Mouse (Mus musculus) testis, postnatal 14 days (tissue): ENCODE data around the gene Rtn4rl2.
A peak's percentile ranks its signal among the peaks of the same experiment; 100 is the strongest.
"Not testable (repeated sequence)": the region's sequence is repeated elsewhere in the genome, so short reads cannot be mapped to it uniquely, and the experiment has no call there.

Source experiments
- DNase-seq: peaks from one replicate; pipeline ENCODE4 v3.0.0; 2021; ENCODE audit warnings: low spot score

The Rtn4rl2 gene

DNA sequence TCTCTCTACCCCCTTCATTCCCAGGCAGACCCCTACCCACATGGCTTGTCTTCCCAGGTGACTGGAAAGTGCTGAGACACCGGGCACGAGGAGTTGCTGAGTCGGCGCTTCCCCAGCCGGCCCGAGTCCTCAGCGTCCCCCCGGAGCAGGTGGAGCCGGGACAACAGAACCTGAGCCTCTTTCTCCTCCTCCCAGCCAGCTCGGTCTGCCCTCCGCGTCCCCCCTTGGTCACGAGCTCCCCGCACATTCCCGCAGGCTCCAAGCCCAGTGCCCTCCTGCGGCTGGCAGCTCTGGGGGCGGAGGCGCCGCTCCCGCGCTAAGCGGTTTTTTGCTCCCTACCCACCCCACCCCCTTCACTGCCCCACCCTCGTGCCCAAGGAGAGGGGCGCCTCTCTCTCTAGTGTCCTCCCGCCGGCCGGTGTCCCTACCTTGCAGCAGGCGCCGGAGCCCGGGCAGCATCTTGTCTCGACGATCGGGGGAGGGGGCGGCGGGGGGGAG, at the start of gene Rtn4rl2:
TSS of gene Rtn4rl2 (minus strand) at position 477 of the 498 bp plus-strand sequence.
- no peak for DNase-seq

DNA sequence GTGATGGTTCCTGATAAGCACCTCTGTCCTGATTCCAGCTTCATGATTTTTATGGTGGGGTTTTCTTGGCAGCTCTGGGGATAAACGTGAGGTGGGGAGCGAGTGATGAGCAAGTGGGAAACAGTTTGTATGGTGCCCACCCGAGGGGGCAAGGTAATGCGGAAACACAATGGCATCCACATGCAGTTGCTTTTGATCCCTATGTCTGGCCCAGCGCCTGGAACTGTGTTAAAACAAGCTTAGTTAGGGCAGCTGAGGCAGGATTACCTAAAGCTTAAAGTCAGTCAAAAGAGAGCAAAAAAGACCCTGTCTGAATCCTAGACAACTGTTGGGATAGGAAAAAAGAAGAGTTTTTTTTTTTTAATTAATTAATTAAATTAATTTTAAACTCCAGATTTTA, 48.6 kb upstream of the Rtn4rl2 start:
- no peak for DNase-seq

DNA sequence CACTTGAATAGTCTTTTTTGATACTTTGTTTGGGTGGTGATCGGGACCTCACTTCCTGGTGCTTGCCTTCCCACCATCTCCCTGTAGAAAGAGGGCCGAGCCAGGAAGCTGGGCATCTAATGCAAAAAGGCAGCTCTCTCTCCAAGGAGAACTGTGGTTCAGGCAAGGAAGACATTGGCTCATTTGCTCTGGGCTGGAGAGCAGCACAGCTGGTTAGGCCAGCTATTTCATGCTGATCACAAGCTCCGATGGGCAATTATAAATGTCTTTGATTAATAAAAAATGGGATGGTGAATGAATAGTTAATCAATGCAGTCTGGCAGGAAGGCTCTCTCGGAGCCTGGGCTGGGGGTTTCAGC, 48.1 kb upstream of the Rtn4rl2 start:
- no peak for DNase-seq

DNA sequence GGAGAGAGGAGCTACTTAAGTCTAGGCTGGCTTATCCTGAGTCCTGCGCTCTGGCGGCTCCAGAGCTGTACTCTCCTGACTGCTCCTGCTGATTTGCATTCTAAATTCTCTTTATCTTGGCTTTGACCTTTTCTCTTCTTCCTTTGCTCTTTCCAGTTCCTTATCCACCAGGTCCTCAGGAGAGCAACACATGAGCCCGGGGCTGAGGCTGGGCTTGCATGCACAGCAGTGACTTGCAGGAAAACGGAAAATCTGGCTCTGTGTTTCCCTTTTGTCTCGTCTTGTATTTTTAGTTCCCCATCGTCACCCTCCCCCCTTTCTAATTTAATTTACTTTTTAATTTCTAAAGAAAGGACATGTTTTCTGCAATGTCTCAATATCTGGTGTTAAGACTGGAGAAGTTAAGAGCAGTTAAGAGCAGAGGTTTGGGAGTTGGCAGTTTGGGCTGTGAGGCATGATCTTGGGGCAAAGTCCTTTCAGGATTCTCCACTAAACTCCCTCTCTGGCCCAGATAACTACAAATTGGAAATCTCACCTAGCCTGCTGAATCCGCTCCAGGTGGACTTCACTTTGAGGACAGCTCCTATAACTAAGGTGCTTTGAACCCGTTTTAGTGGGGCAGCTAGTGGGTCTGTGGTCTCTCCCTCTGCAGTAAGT, 47.6 kb upstream of the Rtn4rl2 start:
- DNase-seq, result no peak

DNA sequence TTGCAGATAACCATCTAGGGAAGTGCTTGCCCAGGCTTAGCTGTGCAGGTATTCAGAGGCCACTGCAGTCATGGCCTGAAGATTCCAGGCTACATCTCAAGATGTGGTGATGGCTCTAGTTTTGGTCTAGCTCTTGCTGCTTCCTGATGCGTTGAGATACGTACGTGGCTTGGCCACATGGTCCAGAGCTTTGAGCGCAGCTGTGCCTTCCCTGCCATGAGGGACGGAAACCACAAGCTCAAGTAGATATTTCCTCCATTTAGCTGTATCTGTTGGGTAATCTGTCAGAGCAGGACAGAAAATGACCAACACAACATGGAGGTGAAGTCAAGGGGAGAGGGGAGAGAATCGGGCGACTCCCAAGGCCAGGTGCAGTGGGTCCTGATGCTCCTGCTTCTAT, 43.7 kb upstream of the Rtn4rl2 start:
- no peak for DNase-seq

DNA sequence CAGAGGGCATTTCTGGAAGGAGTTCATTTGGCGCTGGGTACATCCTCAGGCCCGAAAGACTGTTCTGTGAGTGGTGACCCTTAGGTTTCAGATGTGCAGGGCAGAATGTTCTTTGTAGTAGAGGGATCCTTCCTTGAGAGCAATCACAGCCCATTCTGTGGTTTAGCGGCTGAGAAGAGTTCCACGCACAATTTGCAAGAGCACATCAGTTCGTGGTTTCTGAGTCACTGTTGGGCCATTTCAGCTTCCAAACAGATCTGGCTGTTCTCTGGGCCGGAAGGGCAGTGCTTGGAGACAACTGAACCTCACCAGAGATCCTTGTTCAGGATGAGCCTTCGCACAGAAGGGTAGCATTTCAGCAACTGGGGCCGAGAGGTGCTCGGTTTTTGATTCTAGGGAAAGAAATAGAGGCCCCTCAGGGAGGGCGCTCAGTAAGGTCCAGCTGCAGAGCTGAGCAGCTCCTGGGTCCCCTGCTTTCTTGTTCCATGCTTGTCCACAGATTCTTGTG, 33.1 kb upstream of the Rtn4rl2 start:
- no peak for DNase-seq

DNA sequence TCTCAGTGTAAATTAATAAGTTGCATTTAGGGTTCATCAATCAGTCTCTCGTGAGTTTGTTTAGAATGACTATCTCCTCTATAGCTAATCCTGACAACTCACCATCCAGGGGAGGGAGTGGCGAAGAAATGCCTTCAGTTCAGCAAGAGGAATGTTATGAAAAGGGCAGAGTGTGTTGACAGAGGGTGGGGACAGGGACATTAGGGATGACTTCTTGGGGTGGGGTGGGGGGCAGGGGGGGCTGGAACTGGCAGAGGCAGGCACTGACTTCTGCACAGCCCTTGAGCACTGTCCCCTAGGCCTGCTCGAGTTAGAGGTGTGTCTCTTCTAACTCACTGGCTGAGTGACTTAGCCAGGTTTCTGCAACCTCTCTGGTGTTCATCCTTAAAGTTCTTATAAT, 31.7 kb upstream of the Rtn4rl2 start:
- DNase-seq, result no peak

DNA sequence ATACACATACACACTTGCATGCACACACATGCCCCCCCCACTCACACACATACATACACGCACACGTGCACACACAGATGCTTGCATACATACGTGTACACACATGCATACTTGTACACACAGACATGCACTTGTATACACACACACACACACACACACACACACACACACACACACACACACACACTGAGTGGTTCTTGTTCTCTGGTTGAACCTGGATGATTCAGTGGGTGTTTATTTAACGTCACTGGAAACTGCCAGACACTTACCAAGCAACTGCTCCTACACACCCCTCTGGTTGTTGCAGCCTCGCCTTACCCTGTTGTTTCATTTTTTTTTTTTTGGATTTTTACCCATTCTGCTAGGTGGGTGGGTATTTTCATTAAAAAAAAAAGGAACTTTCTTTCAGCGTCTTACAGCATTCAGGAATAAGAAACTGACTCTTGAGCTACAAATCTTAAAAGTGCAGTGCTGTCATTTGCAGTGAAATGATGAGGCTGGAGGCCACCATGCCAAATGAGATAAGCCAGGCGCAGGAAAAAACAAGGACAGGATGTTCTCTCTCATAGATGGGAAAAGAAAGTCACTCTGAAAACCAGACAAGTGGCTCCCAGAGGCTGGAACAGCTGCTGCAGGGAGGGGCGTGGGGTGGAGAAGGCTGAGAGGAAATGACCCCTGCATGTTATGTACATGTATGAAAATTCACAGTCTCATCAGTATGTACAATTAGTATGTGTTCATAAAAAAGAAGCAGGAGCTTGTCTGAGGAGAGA, 30.2 kb upstream of the Rtn4rl2 start:
- peak; percentile 30 for DNase-seq

DNA sequence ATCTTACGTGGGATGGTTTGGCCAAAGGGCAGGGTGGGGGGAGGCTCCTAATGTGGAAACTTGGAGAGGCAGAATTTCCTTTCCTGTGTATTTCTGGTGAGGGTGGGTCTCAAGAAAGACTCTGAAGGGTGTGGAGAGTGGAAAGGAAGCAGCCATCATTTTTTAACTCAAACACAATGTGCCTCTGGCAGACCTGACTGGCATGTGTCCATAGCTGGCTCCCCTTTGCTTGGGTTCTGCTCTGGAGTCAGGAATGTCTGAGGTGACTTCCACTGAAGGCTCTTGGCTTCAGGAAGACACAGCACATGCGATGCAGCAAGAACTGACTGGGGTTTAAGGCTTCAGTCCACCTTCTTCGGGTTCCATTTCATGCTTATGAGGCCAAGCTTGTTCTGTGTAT, 28.8 kb upstream of the Rtn4rl2 start:
- DNase-seq, result no peak

DNA sequence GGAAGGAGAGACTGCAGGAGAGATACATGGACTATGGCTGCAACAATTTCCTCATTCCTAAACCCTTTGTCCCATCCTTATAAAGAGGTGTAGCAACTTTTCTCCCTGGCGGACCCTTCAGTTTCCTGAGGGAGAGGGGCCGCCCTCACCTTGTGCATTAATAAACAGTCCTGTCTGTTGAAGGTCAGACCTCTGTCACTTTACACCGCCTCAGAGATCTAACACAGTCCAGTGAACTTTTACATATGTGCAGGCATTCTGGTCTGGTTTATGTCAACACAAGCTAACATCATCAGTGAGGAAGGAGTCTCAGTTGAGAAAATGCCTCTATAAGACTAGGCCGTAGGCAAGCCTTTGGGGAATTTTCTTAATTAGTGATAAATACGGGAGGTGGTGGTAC, 27.4 kb upstream of the Rtn4rl2 start:
- no peak for DNase-seq

DNA sequence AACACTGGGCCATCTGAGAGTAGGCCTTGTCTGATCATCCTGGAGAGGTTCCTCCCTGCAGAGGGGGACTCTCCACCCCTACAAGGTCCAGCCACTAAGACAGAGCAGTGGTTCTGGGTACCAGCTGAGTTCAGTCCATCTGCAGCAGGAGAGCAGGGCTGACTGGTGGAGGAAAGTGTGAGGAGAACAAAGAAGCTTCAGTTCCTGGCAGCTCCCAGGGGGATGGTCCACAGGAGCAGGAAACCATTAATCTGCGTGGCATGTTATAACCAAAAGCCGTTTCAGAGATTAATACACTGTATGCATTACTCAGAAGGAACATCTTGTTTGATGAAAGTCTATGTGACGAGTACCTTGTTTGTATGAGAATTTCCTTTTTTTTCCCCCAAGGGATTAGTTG, 26.2 kb upstream of the Rtn4rl2 start:
- no peak for DNase-seq

DNA sequence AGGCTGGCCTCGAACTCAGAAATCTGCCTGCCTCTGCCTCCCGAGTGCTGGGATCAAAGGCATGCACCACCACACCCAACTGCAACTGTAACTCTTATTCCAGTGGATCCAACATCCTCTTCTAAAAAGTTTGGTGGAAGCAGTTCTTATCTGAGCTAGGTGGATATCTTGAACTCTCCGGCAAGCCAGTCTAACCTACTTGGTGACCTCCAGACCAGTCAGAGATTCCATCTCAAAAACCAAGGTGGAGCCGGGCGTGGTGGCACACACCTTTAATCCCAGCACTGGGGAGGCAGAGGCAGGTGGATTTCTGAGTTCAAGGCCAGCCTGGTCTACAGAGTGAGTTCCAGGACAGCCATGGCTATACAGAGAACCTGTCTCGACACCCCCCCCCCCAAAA, 10.2 kb upstream of the Rtn4rl2 start:
- DNase-seq, result not testable (repeated sequence)

DNA sequence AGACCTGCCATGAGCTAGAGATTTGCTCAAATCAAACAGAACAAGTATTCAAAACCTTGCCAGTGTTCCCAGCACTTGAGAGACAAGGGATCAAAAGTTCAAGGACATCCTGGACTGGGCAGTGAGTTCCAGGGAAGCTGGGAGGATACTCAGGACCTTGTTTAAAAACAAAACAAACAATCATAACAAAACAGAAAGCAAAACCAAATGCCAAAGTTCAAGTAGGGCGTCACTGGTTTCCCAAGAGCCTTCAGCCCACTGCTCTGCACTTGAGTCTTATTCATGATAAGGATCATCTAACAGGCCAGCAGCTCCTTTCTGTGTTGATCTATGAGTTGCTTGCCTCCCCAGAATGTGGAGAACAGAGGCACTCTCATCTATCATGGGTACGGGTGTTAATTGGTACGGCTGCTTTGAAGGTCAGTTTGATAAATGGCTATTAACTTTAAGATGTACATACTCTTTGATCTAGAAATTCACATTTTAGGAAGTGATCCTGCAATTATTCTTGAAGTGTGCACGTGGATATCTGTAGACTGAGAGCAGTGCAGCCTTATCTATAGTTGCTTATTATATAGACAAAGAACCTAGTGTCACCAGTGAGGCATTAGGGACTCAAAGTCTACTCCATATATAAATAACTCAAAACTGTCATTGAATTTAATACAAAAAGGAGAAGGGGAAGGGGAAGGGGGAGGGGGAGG, 9.1 kb upstream of the Rtn4rl2 start:
- DNase-seq, result no peak

DNA sequence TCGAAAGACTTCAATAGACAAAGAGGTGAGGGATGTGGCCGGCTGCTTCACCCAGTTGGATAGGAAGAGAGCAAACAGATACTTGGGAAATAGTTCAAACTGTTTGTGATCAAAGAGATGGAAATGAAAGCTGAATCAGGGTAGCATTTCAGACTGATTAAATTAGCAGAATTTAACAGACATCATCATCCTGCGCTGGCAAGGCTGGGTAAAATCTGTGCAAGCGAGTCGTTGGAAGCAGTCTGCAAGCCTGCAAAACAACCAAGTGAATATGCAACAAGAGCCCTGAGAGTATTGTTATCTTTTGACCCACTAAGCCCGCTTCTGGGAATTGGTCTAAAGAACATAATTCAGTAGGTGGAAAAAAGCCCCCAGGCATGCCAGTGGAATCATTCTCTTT, 6.8 kb upstream of the Rtn4rl2 start:
- no peak for DNase-seq

DNA sequence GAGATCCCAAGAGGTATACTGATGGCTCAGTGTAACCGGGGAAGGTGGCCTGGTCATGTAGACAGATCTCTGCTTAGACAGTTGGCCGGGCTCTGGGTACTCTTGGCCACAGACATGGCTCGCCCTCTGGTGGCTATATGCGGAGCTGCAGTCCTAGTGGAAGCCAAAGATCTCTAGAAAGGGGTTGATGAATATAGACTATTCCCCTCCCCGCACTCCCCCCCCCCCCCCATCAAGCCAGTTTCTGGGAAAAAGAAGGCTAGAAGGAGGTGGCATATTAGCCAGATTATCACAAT, 3.5 kb upstream of the Rtn4rl2 start:
- DNase-seq, result peak; percentile 66

DNA sequence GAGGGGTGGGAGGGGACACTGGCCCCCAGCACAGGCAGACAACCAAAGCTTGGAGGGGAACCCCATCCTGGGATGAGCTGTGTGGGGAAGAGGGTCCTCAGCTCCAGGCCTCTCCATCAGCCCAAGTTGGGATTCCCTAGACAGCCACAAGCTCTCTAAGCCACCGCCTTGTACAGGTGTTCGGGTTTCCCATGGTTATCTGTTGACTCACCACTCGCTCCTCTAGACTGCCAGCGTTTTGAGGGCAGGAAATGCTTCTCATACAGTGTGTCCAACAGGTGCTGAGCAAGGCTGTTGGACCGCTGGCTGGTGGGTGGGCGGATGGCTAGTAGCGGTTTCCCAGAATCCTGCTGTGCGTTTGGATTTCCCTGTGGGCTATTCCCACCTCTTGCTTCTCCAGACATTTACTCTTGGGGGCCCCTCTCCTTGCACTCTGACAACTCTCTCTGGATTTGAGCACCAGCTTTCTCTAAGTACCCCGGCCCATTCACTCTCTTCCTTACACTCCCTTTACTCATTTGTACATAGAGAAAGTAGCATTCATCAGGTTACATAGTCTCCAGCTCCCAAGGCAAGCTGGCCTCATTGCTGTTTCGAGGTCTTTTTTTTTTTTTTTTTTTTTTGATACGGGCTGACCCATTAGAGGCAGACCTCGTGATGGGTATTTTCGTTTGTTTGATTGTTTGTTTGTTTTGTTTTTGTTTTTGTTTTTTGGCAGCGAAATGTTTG, 3.0 kb upstream of the Rtn4rl2 start:
- DNase-seq, result no peak

DNA sequence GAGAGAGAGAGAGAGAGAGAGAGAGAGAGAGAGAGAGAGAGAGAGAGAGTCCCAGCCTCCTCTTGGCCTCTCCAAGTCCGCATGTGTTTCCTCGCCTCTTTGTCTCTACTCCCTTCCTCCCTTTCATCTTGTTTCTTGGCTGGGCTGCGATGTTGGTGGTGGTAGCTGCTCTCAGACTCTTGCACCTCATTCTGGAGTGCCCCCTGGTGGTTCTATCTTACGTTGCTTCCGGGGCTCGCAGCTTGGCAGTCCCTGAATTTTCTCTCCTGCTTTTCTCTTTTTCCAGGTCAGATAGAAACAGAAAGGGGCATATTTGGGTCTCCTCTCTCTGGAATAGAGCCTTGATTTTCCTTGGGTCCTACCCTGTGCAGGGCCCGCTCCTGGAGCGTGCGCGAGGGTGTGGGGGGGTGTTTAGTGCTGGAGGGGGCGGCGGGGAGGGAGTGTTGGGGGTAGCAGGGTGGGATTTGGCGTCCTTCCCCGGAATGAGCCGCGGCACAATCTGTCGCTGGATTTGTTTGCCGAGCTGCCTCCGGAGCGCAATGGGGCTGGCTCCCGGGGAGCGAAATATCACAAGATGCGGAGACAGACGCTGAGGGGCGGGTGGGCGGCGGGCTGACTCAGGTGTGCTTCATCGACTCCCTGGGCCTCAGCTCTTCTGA, 2.3 kb upstream of the Rtn4rl2 start:
- DNase-seq, result peak; percentile 57

DNA sequence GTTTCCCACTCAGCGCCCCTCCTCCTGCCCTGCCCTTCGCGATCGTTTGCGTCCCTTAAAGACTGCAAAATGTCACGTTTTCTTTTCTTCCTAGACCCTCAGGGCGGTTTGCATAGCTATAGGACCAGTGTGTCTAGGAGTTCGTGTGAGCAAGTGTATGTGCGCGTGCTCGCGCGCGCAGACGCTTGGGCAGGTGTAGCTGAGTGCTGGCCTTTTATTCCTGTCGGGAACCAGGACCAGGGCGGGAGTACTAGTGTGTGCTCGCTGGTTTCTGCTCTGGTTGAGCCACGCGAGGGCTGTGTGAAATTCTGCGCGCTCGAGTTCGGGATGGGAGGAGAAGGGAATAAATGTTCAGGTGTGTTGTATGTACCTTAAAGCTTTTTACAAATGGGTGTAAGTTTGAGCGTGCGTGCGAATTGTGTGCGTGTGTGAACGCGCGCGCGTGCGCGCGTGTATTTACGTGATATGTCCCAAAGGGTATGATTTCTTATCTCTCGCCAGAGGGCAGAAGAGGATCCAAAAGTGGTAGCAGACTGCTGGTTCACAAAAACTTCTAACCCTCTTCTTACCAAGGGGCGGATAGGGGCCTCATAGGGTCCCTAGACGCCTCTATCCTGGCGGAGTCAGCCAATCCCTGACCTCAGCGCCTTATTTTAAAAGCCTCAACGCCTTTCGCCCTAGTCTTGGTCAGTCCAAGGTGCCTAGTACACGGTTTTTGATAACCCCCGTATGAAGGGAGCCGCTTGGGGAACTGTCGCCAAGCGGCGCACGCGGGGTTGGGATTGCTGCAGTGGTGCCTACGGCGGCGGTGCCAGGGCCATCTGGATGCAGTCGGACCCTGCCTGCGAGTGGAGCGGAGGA, 1.1 kb upstream of the Rtn4rl2 start:
- no peak for DNase-seq

DNA sequence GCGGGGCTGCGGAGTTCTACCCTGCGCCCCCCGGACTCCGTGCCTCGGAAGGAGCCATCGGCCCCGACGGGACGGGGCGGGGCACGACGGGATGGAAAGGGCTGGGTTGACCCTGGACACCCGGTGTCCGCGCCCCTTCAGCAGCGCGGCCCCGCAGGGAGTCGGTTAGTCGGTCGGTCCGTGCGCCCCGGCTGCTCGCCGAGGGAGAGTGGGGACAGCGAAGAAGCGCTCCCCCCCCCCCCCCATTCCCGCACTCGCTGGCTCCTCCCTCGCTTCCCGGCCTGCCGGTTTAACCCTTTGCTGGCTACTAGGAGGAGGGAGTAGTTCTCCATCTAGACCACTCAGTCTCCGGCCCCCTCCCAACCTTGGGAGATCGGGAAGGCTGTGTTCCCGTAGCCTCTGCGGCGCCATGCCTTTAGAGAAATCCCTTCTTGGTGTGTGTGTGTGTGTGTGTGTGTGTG, 341 bp upstream of the Rtn4rl2 start:
- DNase-seq, result no peak

DNA sequence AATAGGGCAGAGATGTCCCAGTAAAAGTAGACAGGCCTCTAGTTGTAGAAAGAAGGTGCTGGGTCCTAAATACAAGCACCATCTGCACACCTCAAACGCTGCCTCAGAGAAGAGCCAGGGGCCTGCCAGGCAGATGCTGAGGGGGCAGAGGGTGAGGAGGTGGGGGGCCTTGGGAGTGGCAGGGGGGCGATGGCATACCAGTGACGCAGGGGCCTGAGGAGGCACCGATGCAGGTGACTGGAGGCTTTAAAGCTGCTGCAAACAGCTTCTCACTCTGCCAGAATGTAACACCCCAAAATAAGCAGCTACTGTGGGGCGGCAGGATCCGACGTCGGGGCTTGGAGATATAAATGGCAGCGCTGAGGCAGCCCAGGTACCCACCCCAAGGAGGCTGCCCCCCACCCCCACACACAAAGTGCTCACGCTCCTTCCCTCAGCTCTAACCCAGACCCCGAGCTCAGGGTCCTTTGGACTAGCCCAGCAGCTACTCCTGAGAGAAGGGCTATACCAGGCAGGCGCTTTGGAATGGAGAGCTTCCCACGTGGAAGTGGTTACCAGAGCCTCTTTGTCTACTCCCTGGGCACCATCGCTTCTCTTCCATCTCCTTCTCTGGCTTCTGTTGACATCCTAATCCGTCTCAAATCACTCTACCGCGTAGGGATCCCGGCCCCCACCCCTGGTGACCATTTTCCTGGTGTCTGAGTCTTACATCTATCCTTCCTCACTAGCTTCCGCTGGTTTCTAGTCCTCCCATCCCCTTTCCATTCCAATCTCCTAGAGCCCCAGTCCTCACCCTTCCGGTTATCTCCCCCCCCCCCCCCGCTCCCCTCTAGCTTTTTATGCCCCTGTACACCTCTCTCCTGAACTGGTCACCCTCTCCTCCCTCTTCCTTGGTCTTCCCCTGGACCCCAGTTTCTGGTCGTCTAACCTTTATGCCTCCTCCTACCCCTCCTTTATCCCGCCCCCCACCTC, 1.1 kb downstream of the Rtn4rl2 start:
- DNase-seq, result no peak
